Mouse (Mus musculus) limb, embryonic 11.5 days (tissue): ENCODE measurements around the gene Medag. TPM values are rescaled to one million over a fixed set of nuclear protein-coding genes. Genes with fewer than 3 reads are reported as not detected.

ENCODE experiments used
- ATAC-seq: fragments of 200-750 bp; cut with Nextera tagmentation; 2 replicates; pipeline ENCODE4 v1.8.0; 2017; ENCODE audit warnings: low read depth; ENCODE audit not compliant: insufficient number of reproducible peaks, low FRiP score, low TSS enrichment
- DNase-seq: peaks from one replicate; pipeline ENCODE4 v3.0.0-alpha.2; 2015; ENCODE audit warnings: low spot score
- H3K27ac ChIP-seq: fragments of 300-500 bp; sonication (generic); replicated peaks from 2 replicates; pipeline ENCODE4 v1.5.1; 2014; ENCODE audit warnings: low read depth, mild to moderate bottlenecking, low read length
- H3K27me3 ChIP-seq: fragments of 300-500 bp; sonication (generic); 2 replicates; pipeline ENCODE4 v1.6.1; 2014; ENCODE audit warnings: mild to moderate bottlenecking, low read length, mixed read lengths; ENCODE audit not compliant: control insufficient read depth, insufficient read depth
- H3K36me3 ChIP-seq: fragments of 300-500 bp; sonication (generic); 2 replicates; pipeline ENCODE4 v1.6.1; 2014; ENCODE audit warnings: mild to moderate bottlenecking, low read length, moderate library complexity, mixed read lengths; ENCODE audit not compliant: control insufficient read depth, insufficient read depth
- H3K4me1 ChIP-seq: fragments of 300-500 bp; sonication (generic); 2 replicates; pipeline ENCODE4 v1.6.1; 2014; ENCODE audit warnings: low read length, mixed read lengths; ENCODE audit not compliant: control insufficient read depth, insufficient read depth
- H3K4me2 ChIP-seq: fragments of 300-500 bp; sonication (generic); 2 replicates; pipeline ENCODE4 v1.6.1; 2014; ENCODE audit warnings: low read depth, mild to moderate bottlenecking, moderate library complexity; ENCODE audit not compliant: severe bottlenecking
- H3K4me3 ChIP-seq: fragments of 300-500 bp; sonication (generic); 2 replicates; pipeline ENCODE4 v1.5.1; 2014; ENCODE audit warnings: low read depth, low read length
- H3K9ac ChIP-seq: fragments of 300-500 bp; sonication (generic); 2 replicates; pipeline ENCODE4 v1.6.1; 2014; ENCODE audit warnings: mild to moderate bottlenecking, low read length
- H3K9me3 ChIP-seq: fragments of 300-500 bp; sonication (generic); 2 replicates; pipeline ENCODE4 v1.6.1; 2016; ENCODE audit warnings: low read length; ENCODE audit not compliant: control insufficient read depth
- WGBS: fragments of 180-500 bp; shearing (Covaris S2); extraction: QIAGEN DNeasy Blood & Tissue Kit; methylation state at CpG from one replicate; pipeline ENCODE4 v1.1.7; 2014; 5-methylcytosine and 5-hydroxymethylcytosine counted together
- polyA plus RNA-seq: library from polyadenylated mRNA; unstranded; fragments of >200 nt; fragmentation: Nextera tagmentation; extraction: Ambion mirVana; gene quantifications from 2 replicates; pipeline ENCODE4 v1.2.1, GENCODE M21; 2014

The Medag gene
- polyA plus RNA-seq, 1 experiment from 2014 or later: 0.32 TPM

- no peak for DNase-seq
- H3K4me1 ChIP-seq: no peaks in the 10 kb centered on the region; the same call in 1 of the 2 replicates
- 88% methylated on average over 16 of the region's 16 CpGs for WGBS
- no peaks in the 10 kb centered on the region for H3K36me3 ChIP-seq
- no peaks in the 10 kb centered on the region for H3K9me3 ChIP-seq
- H3K9ac ChIP-seq: no peak overlapping the region
- H3K4me3 ChIP-seq: no peak overlapping the region
- ATAC-seq: no peak
- no peak overlapping the region for H3K4me2 ChIP-seq
- H3K27me3 ChIP-seq: no peaks in the 10 kb centered on the region
- H3K27ac ChIP-seq: no peak overlapping the region
Measured at GRCm38 (mm10) chr5:149379131-149379784, 32.3 kb upstream of the Medag start.

DNA sequence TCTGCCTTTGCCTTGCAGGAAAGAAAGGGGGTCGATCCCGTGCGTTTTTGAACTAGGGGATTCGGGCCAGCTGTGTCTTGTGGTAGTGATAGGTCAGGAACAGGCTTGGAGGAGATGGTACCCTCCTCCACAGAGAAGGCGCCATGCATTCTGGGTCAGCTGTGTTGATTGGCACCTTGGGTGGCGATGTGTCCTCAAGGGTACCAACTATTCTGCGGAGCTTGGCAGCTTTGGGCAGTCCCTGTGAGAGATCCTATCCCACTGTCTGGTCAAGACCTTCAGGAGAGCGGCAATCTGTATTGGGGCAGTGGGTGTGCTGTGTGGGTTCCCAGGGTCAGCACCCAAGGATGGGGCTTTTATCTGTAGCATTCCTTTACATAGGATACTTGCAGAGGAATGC is 31.7 kb upstream of the Medag start:
- H3K36me3 ChIP-seq: no peaks in the 10 kb centered on the region
- H3K4me1 ChIP-seq: no peaks in the 10 kb centered on the region; the same call in 1 of the 2 replicates

DNA sequence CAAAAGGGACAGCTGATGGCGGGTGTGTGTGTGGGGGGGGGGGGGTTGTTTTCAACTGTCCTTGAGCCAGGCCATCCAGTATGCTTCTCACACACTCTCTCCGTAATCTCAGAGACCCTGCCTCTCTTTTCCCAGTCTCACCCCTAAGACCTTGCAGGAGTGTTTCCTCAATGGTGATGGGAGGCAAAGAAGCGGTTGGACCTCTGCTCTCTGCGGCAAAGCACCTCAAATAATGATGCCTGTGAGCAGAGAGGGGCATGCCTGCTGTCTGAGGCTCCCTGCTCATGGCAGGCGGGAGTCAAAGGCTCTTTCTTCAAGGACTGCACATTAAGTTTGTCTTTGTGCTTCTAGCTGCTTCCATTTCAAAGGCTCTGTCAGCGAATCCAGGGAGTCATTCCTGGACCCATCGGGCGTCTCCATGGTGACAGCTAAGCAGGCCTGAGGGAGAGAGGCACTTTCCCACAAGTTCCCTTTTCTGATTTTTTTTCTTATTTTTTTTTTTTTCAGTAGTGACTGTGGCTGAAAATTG is 31.1 kb upstream of the Medag start:
- H3K4me1 ChIP-seq: no peaks in the 10 kb centered on the region; the same call in 1 of the 2 replicates
- DNase-seq: no peak
- H3K27me3 ChIP-seq: no peaks in the 10 kb centered on the region
- H3K9me3 ChIP-seq: no peaks in the 10 kb centered on the region
- H3K4me3 ChIP-seq: no peak overlapping the region
- H3K4me2 ChIP-seq: no peak overlapping the region
- H3K36me3 ChIP-seq: no peaks in the 10 kb centered on the region
- WGBS: 60% methylated on average over 8 of the region's 8 CpGs
- no peak overlapping the region for H3K27ac ChIP-seq
- H3K9ac ChIP-seq: no peak overlapping the region
- ATAC-seq: no peak

More for the DNA sequence above, 31.7 kb upstream of the Medag start:
- Histone ChIP-seq H3K9ac (no peak overlapping the region), H3K4me3 (no peak overlapping the region), H3K27ac (no peak overlapping the region), H3K9me3 (no peaks in the 10 kb centered on the region), H3K27me3 (no peaks in the 10 kb centered on the region), H3K4me2 (no peak overlapping the region)
- WGBS: 90% methylated on average over 8 of the region's 8 CpGs
- ATAC-seq (no peak), DNase-seq (no peak)

DNA sequence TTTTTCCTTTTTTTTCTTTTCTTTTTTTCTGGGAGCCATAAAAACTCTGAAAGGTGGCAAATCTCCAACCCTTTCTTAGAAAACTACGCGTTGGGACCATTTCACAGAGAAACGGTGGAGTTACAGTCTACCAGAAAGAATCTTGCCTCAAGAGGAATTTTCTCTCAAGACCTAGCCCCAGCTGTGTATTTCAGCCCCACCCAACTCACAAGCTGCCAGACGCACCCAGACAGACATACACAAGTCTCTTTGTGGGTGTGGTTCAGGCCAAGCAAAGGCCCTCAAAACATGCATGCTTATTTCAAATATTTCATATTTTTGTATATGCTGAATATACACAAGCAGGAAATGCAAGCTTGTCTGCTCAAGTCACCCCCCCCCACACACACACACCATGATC is 29.6 kb upstream of the Medag start:
- no peak overlapping the region for H3K27ac ChIP-seq
- ATAC-seq: no peak
- no peak overlapping the region for H3K4me2 ChIP-seq
- no peak for DNase-seq
- H3K27me3 ChIP-seq: no peaks in the 10 kb centered on the region
- no peak overlapping the region for H3K9ac ChIP-seq
- H3K4me3 ChIP-seq: no peak overlapping the region
- no peaks in the 10 kb centered on the region for H3K9me3 ChIP-seq
- H3K4me1 ChIP-seq: no peaks in the 10 kb centered on the region
- WGBS: 86% methylated on average over 4 of the region's 4 CpGs
- H3K36me3 ChIP-seq: no peaks in the 10 kb centered on the region

DNA sequence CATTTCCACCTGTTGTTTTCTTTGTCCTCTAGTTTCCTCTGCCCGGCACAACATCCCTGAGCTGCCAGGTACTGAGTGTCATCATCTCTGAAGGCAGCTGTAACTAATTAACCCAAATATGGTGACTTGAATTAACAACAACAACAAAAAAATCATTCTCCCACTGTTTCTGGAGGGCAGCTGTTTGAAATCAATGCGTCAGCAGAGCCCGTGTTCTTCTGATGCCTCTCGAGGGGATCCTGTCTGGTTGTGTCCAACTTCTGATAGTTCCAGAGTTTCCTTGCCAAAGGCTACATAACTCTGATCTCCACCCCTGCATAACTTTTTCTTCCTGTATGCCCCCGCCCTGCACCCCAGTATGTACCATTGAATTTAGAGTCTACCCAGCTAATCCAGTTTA is 28.9 kb upstream of the Medag start:
- Histone ChIP-seq H3K9me3 (no peaks in the 10 kb centered on the region), H3K36me3 (no peaks in the 10 kb centered on the region), H3K4me3 (no peak overlapping the region), H3K27ac (no peak overlapping the region), H3K27me3 (no peaks in the 10 kb centered on the region), H3K4me1 (no peaks in the 10 kb centered on the region), H3K9ac (no peak overlapping the region), H3K4me2 (no peak overlapping the region)
- WGBS: 78% methylated on average over 5 of the region's 5 CpGs
- no peak for DNase-seq
- no peak for ATAC-seq

GRCm38 (mm10) chr5:149385228-149385961 is 26.2 kb upstream of the Medag start:
- Histone ChIP-seq H3K9ac (no peak overlapping the region), H3K9me3 (no peaks in the 10 kb centered on the region), H3K4me1 (0 out of 2 replicates have a peak, but pooled peaks cover 4% of the 10 kb centered on the region), H3K36me3 (no peaks in the 10 kb centered on the region), H3K4me3 (no peak overlapping the region), H3K27ac (no peak overlapping the region), H3K27me3 (no peaks in the 10 kb centered on the region), H3K4me2 (no peak overlapping the region)
- WGBS: 85% methylated on average over 7 of the region's 7 CpGs
- ATAC-seq (no peak), DNase-seq (no peak)

DNA sequence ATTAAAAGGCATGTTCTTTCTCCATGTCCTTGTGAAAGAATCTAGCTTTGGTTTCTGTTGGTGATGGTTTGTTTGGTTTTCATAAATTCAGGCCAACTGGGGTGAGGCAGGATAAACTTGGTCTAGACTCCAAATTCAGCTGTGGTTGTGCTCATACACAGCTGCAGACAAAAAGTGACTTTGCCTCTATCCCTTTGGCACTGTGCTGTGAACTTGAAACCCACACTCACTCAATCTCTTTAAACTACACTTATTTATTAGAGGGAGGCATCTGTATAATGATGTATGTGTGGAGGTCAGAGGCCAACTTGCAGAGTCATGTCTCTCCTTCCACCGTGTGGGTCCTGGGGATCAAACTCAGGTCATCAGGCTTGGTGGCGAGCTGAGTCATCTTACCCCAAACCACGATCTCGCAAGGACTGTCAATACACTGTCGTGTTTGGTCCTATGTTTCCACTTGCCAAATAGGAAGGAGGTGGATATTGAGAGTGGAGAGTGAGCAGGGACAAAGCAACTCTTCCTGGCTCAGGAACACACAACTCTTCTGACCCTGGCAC is 25.2 kb upstream of the Medag start:
- Histone ChIP-seq H3K9ac (no peak overlapping the region), H3K27me3 (no peaks in the 10 kb centered on the region), H3K9me3 (no peaks in the 10 kb centered on the region), H3K4me3 (no peak overlapping the region), H3K4me2 (no peak overlapping the region), H3K36me3 (no peaks in the 10 kb centered on the region), H3K27ac (no peak overlapping the region), H3K4me1 (0 out of 2 replicates have a peak, but pooled peaks cover 4% of the 10 kb centered on the region)
- 68% methylated on average over 5 of the region's 5 CpGs for WGBS
- DNase-seq: no peak
- ATAC-seq: no peak

GRCm38 (mm10) chr5:149388947-149389346 is 22.6 kb upstream of the Medag start:
- Histone ChIP-seq H3K4me2 (no peak overlapping the region), H3K9ac (no peak overlapping the region), H3K4me3 (no peak overlapping the region), H3K36me3 (no peaks in the 10 kb centered on the region), H3K27ac (no peak overlapping the region), H3K4me1 (0 out of 2 replicates have a peak, but pooled peaks cover 4% of the 10 kb centered on the region), H3K27me3 (no peaks in the 10 kb centered on the region), H3K9me3 (no peaks in the 10 kb centered on the region)
- WGBS: 82% methylated on average over 5 of the region's 5 CpGs
- DNase-seq (no peak), ATAC-seq (no peak)
